Mouse (Mus musculus): ENCODE results near the gene Rbpj.

DNA sequence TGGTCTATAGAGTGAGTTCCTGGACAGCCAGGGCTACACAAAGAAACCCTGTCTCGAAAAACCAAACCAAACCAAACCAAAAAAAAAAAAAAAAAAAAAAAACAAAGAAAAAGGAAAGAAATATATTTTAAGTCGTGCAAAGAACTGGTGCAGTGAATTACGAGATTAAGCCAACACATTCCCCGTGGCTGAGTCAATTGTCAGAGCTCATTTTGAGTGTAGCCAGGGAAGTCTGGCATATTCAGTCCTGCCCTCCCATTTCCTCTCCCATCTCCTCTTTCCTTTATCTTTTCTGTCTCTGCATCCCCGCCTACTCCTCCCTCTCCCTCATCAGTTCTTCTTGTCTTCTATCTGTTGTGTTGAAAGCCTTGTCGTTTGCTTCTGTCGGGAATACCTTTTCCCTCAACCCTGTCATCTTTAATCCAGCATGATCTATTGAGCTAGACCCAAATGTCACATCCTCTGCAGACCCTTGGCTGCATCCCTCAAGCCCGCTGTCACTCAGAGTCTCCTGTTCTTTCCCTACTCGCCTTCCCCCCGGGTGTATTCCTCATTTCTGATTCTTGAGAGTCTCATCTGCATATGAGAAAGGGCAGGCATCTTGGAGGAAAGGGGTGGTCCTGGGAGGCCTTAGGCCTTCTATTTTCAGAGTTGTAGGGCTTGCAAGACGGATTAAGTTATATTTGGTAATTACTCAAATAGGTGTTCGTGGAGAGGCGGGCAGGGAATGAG, 212.2 kb downstream of the Rbpj start:
- no peak for TF ChIP-seq CTCF (IDR thresholded peaks at IDR 0.05; ENCODE audit: control insufficient read depth, insufficient read depth, insufficient replicate concordance, low read depth, low read length)
- no peak for TF ChIP-seq POLR2A (IDR thresholded peaks at IDR 0.05; ENCODE audit: control insufficient read depth, low read depth, low read length)
